Mouse (Mus musculus) midbrain, embryonic 16.5 days (tissue): ENCODE data around the gene Dcaf10. TPM values are rescaled to one million over a fixed set of nuclear protein-coding genes. Genes with fewer than 3 reads are reported as not detected.
A peak's percentile ranks its signal among the peaks of the same experiment; 100 is the strongest.
"Not testable (repeated sequence)": the region's sequence is repeated elsewhere in the genome, so short reads cannot be mapped to it uniquely, and the experiment has no call there.

ENCODE experiments used
- ATAC-seq: fragments of 200-750 bp; cut with Nextera tagmentation; 2 replicates; pipeline ENCODE4 v1.8.0; 2017; ENCODE audit warnings: moderate TSS enrichment
- H3K27ac ChIP-seq: fragments of 300-500 bp; sonication (generic); 2 replicates; pipeline ENCODE4 v1.5.1; 2014; ENCODE audit warnings: mild to moderate bottlenecking, low read length, mixed read lengths
- H3K27me3 ChIP-seq: fragments of 300-500 bp; sonication (generic); 2 replicates; pipeline ENCODE4 v1.6.1; 2014; ENCODE audit warnings: low read depth, low read length, mixed read lengths; ENCODE audit not compliant: control insufficient read depth, insufficient read depth
- H3K36me3 ChIP-seq: fragments of 300-500 bp; sonication (generic); 2 replicates; pipeline ENCODE4 v1.6.1; 2014; ENCODE audit warnings: mild to moderate bottlenecking, low read length, moderate library complexity, mixed read lengths; ENCODE audit not compliant: control insufficient read depth, insufficient read depth
- H3K4me1 ChIP-seq: fragments of 300-500 bp; sonication (generic); 2 replicates; pipeline ENCODE4 v1.6.1; 2014; ENCODE audit warnings: mild to moderate bottlenecking, low read length, mixed read lengths; ENCODE audit not compliant: control insufficient read depth, insufficient read depth
- H3K4me2 ChIP-seq: fragments of 300-500 bp; sonication (generic); 2 replicates; pipeline ENCODE4 v1.6.1; 2014; ENCODE audit warnings: mild to moderate bottlenecking, low read length, mixed read lengths
- H3K4me3 ChIP-seq: fragments of 300-500 bp; sonication (generic); 2 replicates; pipeline ENCODE4 v1.5.1; 2014; ENCODE audit warnings: low read depth, mild to moderate bottlenecking, low read length, moderate library complexity, mixed read lengths
- H3K9ac ChIP-seq: fragments of 300-500 bp; sonication (generic); 2 replicates; pipeline ENCODE4 v1.6.1; 2014; ENCODE audit warnings: low read depth, low read length, mixed read lengths
- H3K9me3 ChIP-seq: fragments of 300-500 bp; sonication (generic); replicated peaks from 2 replicates; pipeline ENCODE4 v1.6.1; 2014; ENCODE audit warnings: mild to moderate bottlenecking, low read length, mixed read lengths; ENCODE audit not compliant: control insufficient read depth, poor library complexity, severe bottlenecking
- WGBS: fragments of 180-500 bp; shearing (Covaris S2); extraction: QIAGEN DNeasy Blood & Tissue Kit; methylation state at CpG from one replicate; pipeline ENCODE4 v1.1.7; 2014; 5-methylcytosine and 5-hydroxymethylcytosine counted together
- polyA plus RNA-seq: library from polyadenylated mRNA; unstranded; fragments of >200 nt; fragmentation: Nextera tagmentation; extraction: Ambion mirVana; gene quantifications from 2 replicates; pipeline ENCODE4 v1.2.1, GENCODE M21; 2015

The Dcaf10 gene
- polyA plus RNA-seq, 1 experiment from 2014 or later = 7.7 TPM

GRCm38 (mm10) chr4:45332466-45332865, 9.4 kb upstream of the Dcaf10 start:
- Histone ChIP-seq H3K27ac (no peak overlapping the region), H3K4me2 (no peak overlapping the region), H3K9me3 (no peaks in the 10 kb centered on the region), H3K9ac (no peak overlapping the region), H3K4me1 (no peaks in the 10 kb centered on the region), H3K4me3 (no peak overlapping the region), H3K27me3 (no peaks in the 10 kb centered on the region; the same call in 1 of the 2 replicates), H3K36me3 (no peaks in the 10 kb centered on the region)
- WGBS = 68% methylated on average over 3 of the region's 3 CpGs
- ATAC-seq = no peak

GRCm38 (mm10) chr4:45341226-45341625, 675 bp upstream of the Dcaf10 start:
- H3K27me3 ChIP-seq = no peaks in the 10 kb centered on the region
- H3K27ac ChIP-seq = peak overlapping the region; percentile 94
- H3K4me3 ChIP-seq = peak overlapping the region; percentile 100; the same call in 1 of the 2 replicates
- H3K9ac ChIP-seq = no peak overlapping the region
- no peaks in the 10 kb centered on the region for H3K36me3 ChIP-seq
- ATAC-seq = no peak
- H3K4me1 ChIP-seq = peaks cover 19% of the 10 kb centered on the region
- H3K4me2 ChIP-seq = peak overlapping the region; percentile 95
- 40% methylated on average over 9 of the region's 9 CpGs for WGBS
- no peaks in the 10 kb centered on the region for H3K9me3 ChIP-seq

- Histone ChIP-seq H3K27ac (peak within 1 kb of the TSS; percentile 94), H3K27me3 (no peaks in the 10 kb centered on the region), H3K36me3 (no peaks in the 10 kb centered on the region), H3K4me1 (peaks cover 19% of the 10 kb centered on the region), H3K9ac (peak within 1 kb of the TSS; percentile 95), H3K4me2 (peak within 1 kb of the TSS; percentile 95), H3K9me3 (no peaks in the 10 kb centered on the region), H3K4me3 (peak within 1 kb of the TSS; percentile 100)
- ATAC-seq = peak; percentile 69
- under 1% methylated on average over 70 of the region's 76 CpGs for whole genome bisulfite sequencing
These were observed 620 bp downstream of the Dcaf10 start, which contains the start of gene Exosc3 for GRCm38 (mm10) chr4:45342286-45343155. Exosc3 (minus strand) TSS chr4:45342732.

GRCm38 (mm10) chr4:45356653-45357052, 14.8 kb downstream of the Dcaf10 start:
- no peaks in the 10 kb centered on the region for H3K27me3 ChIP-seq
- H3K9me3 ChIP-seq = no peaks in the 10 kb centered on the region
- ATAC-seq = no peak
- H3K4me3 ChIP-seq = no peak overlapping the region
- H3K27ac ChIP-seq = no peak overlapping the region
- no peak overlapping the region for H3K9ac ChIP-seq
- H3K36me3 ChIP-seq = peaks cover 6% of the 10 kb centered on the region; the same call in 1 of the 2 replicates
- no peak overlapping the region for H3K4me2 ChIP-seq
- H3K4me1 ChIP-seq = no peaks in the 10 kb centered on the region
- 95% methylated on average over 3 of the region's 3 CpGs for WGBS

- no peak overlapping the region for H3K4me3 ChIP-seq
- peaks cover 43% of the 10 kb centered on the region for H3K36me3 ChIP-seq
- H3K4me1 ChIP-seq = no peaks in the 10 kb centered on the region
- no peak overlapping the region for H3K4me2 ChIP-seq
- no peak overlapping the region for H3K27ac ChIP-seq
- ATAC-seq = no peak
- WGBS = 88% methylated on average over 3 of the region's 3 CpGs
- no peaks in the 10 kb centered on the region for H3K27me3 ChIP-seq
- H3K9me3 ChIP-seq = no peaks in the 10 kb centered on the region
- H3K9ac ChIP-seq = no peak overlapping the region
These were observed 29.4 kb downstream of the Dcaf10 start for GRCm38 (mm10) chr4:45371261-45371660.

- ATAC-seq = no peak
- Histone ChIP-seq H3K4me1 (no peaks in the 10 kb centered on the region), H3K27ac (no peak overlapping the region), H3K27me3 (no peaks in the 10 kb centered on the region), H3K4me3 (no peak overlapping the region), H3K9me3 (no peaks in the 10 kb centered on the region), H3K9ac (no peak overlapping the region), H3K36me3 (peaks cover 44% of the 10 kb centered on the region), H3K4me2 (no peak overlapping the region)
- WGBS = 90% methylated on average over 5 of the region's 5 CpGs
These were observed 33.0 kb downstream of the Dcaf10 start for GRCm38 (mm10) chr4:45374879-45375278.

GRCm38 (mm10) chr4:45376573-45376972, 34.7 kb downstream of the Dcaf10 start:
- Histone ChIP-seq H3K27me3 (no peaks in the 10 kb centered on the region), H3K4me1 (no peaks in the 10 kb centered on the region), H3K4me2 (no peak overlapping the region), H3K9ac (no peak overlapping the region), H3K9me3 (no peaks in the 10 kb centered on the region), H3K36me3 (peaks cover 37% of the 10 kb centered on the region), H3K4me3 (no peak overlapping the region), H3K27ac (no peak overlapping the region)
- WGBS = 87% methylated on average over 4 of the region's 4 CpGs
- ATAC-seq = no peak

GRCm38 (mm10) chr4:45380903-45381580, 39.1 kb downstream of the Dcaf10 start:
- not testable (repeated sequence) for ATAC-seq, H3K27me3 ChIP-seq, H3K4me3 ChIP-seq, H3K9me3 ChIP-seq, H3K9ac ChIP-seq, H3K36me3 ChIP-seq, H3K27ac ChIP-seq, H3K4me1 ChIP-seq, H3K4me2 ChIP-seq
- 83% methylated on average over 10 of the region's 10 CpGs for WGBS

GRCm38 (mm10) chr4:45382133-45382532, 40.2 kb downstream of the Dcaf10 start:
- WGBS = 90% methylated on average over 2 of the region's 2 CpGs
- not testable (repeated sequence) for H3K4me1 ChIP-seq, H3K27me3 ChIP-seq, H3K4me2 ChIP-seq, H3K9me3 ChIP-seq, H3K27ac ChIP-seq, H3K36me3 ChIP-seq, H3K9ac ChIP-seq, H3K4me3 ChIP-seq, ATAC-seq
